Mouse (Mus musculus) liver, embryonic 13.5 days (tissue): ENCODE results near the gene Gm12800. TPM values are rescaled to one million over a fixed set of nuclear protein-coding genes. Genes with fewer than 3 reads are reported as not detected.
"Not testable (repeated sequence)": the region's sequence is repeated elsewhere in the genome, so short reads cannot be mapped to it uniquely, and the experiment has no call there.

Experiments used
- ATAC-seq: fragments of 200-750 bp; cut with Nextera tagmentation; 2 replicates; pipeline ENCODE4 v1.8.0; 2017; ENCODE audit warnings: low read depth, mild to moderate bottlenecking, moderate number of reproducible peaks, moderate library complexity
- DNase-seq: peaks from one replicate; pipeline ENCODE4 v3.0.0; 2022
- H3K27ac ChIP-seq: fragments of 300-500 bp; sonication (generic); 2 replicates; pipeline ENCODE4 v1.5.1; 2015; ENCODE audit warnings: moderate library complexity, mild to moderate bottlenecking, inconsistent platforms
- H3K27me3 ChIP-seq: fragments of 300-500 bp; sonication (generic); 2 replicates; pipeline ENCODE4 v1.6.1; 2015; ENCODE audit warnings: mild to moderate bottlenecking, inconsistent platforms
- H3K36me3 ChIP-seq: fragments of 300-500 bp; sonication (generic); 2 replicates; pipeline ENCODE4 v1.6.1; 2015; ENCODE audit warnings: mild to moderate bottlenecking, inconsistent platforms
- H3K4me1 ChIP-seq: fragments of 300-500 bp; sonication (generic); replicated peaks from 2 replicates; pipeline ENCODE4 v1.6.1; 2015; ENCODE audit warnings: inconsistent platforms
- H3K4me2 ChIP-seq: fragments of 300-500 bp; sonication (generic); 2 replicates; pipeline ENCODE4 v1.6.1; 2015; ENCODE audit warnings: inconsistent platforms, mild to moderate bottlenecking, moderate library complexity
- H3K4me3 ChIP-seq: fragments of 300-500 bp; sonication (generic); replicated peaks from 2 replicates; pipeline ENCODE4 v1.5.1; 2015; ENCODE audit warnings: mild to moderate bottlenecking, inconsistent platforms
- H3K9ac ChIP-seq: fragments of 300-500 bp; sonication (generic); 2 replicates; pipeline ENCODE4 v1.6.1; 2015; ENCODE audit warnings: mild to moderate bottlenecking, inconsistent platforms
- H3K9me3 ChIP-seq: fragments of 300-500 bp; sonication (generic); replicated peaks from 2 replicates; pipeline ENCODE4 v1.6.1; 2016; ENCODE audit warnings: inconsistent platforms
- WGBS: fragments of 180-500 bp; shearing (Covaris S2); methylation state at CpG from one replicate; pipeline ENCODE4 v1.1.7; 2015; ENCODE audit not compliant: insufficient replicate concordance; 5-methylcytosine and 5-hydroxymethylcytosine counted together
- polyA plus RNA-seq: library from polyadenylated mRNA; unstranded; fragments of >200 nt; fragmentation: Nextera tagmentation; extraction: Ambion mirVana; gene quantifications from 2 replicates; pipeline ENCODE4 v1.2.1, GENCODE M21; 2015

The Gm12800 gene
- polyA plus RNA-seq, result not detected in 2 replicates

- not testable (repeated sequence) for H3K4me3 ChIP-seq, ATAC-seq, H3K4me2 ChIP-seq, H3K4me1 ChIP-seq, H3K9me3 ChIP-seq, H3K27me3 ChIP-seq, DNase-seq, H3K36me3 ChIP-seq, H3K27ac ChIP-seq, H3K9ac ChIP-seq
- WGBS, result 58% methylated on average over 2 of the region's 2 CpGs
Measured at GRCm38 (mm10) chr4:101908821-101909220, at the start of gene Gm12800. TSS of gene Gm12800 (plus strand) at chr4:101909121.

- no peak for ATAC-seq
- Histone ChIP-seq H3K36me3 (no peaks in the 10 kb centered on the region), H3K27me3 (no peaks in the 10 kb centered on the region), H3K9ac (no peak overlapping the region), H3K9me3 (no peaks in the 10 kb centered on the region; the same call in 1 of the 2 replicates), H3K4me1 (no peaks in the 10 kb centered on the region), H3K4me2 (no peak overlapping the region), H3K4me3 (no peak overlapping the region), H3K27ac (no peak overlapping the region)
- WGBS, result 32% methylated on average over 5 of the region's 6 CpGs
- no peak for DNase-seq
Measured at GRCm38 (mm10) chr4:101860873-101861272, 48.0 kb upstream of the Gm12800 start.

GRCm38 (mm10) chr4:101862289-101862688, 46.6 kb upstream of the Gm12800 start:
- DNase-seq, result no peak
- Histone ChIP-seq H3K4me1 (no peaks in the 10 kb centered on the region), H3K36me3 (no peaks in the 10 kb centered on the region), H3K27ac (no peak overlapping the region), H3K9me3 (no peaks in the 10 kb centered on the region; the same call in 1 of the 2 replicates), H3K4me2 (no peak overlapping the region), H3K4me3 (no peak overlapping the region), H3K27me3 (no peaks in the 10 kb centered on the region), H3K9ac (no peak overlapping the region)
- ATAC-seq, result no peak
- WGBS, result 56% methylated on average over 6 of the region's 6 CpGs

- H3K27me3 ChIP-seq, DNase-seq, H3K9ac ChIP-seq, H3K4me1 ChIP-seq, H3K4me2 ChIP-seq, H3K27ac ChIP-seq, H3K36me3 ChIP-seq, ATAC-seq, H3K4me3 ChIP-seq, H3K9me3 ChIP-seq: not testable (repeated sequence)
- 60% methylated on average over 2 of the region's 2 CpGs for WGBS
Measured at GRCm38 (mm10) chr4:101872031-101872430, 36.9 kb upstream of the Gm12800 start.

- not testable (repeated sequence) for DNase-seq, H3K4me2 ChIP-seq
- 85% methylated on average over 15 of the region's 15 CpGs for WGBS
Measured at GRCm38 (mm10) chr4:101875687-101876086, 33.2 kb upstream of the Gm12800 start.

GRCm38 (mm10) chr4:101883641-101884040, 25.3 kb upstream of the Gm12800 start:
- Histone ChIP-seq H3K4me1 (no peaks in the 10 kb centered on the region), H3K27me3 (no peaks in the 10 kb centered on the region), H3K9me3 (no peaks in the 10 kb centered on the region), H3K4me2 (no peak overlapping the region), H3K36me3 (no peaks in the 10 kb centered on the region), H3K27ac (no peak overlapping the region), H3K9ac (no peak overlapping the region), H3K4me3 (no peak overlapping the region)
- DNase-seq (no peak), ATAC-seq (no peak)
- 30% methylated on average over 3 of the region's 3 CpGs for WGBS

More at GRCm38 (mm10) chr4:101875687-101876086, 33.2 kb upstream of the Gm12800 start:
- not testable (repeated sequence) for H3K9ac ChIP-seq, H3K4me3 ChIP-seq, ATAC-seq, H3K27me3 ChIP-seq, H3K27ac ChIP-seq, H3K9me3 ChIP-seq, H3K4me1 ChIP-seq, H3K36me3 ChIP-seq

- DNase-seq (no peak), ATAC-seq (no peak)
- no peak overlapping the region for H3K4me2 ChIP-seq
- no peaks in the 10 kb centered on the region for H3K27me3 ChIP-seq
- no peaks in the 10 kb centered on the region for H3K36me3 ChIP-seq
- H3K4me3 ChIP-seq, result no peak overlapping the region
- no peak overlapping the region for H3K9ac ChIP-seq
- no peaks in the 10 kb centered on the region for H3K4me1 ChIP-seq
- no peak overlapping the region for H3K27ac ChIP-seq
- 0 out of 2 replicates have a peak, but pooled peaks cover 3% of the 10 kb centered on the region for H3K9me3 ChIP-seq
Measured at GRCm38 (mm10) chr4:101889377-101889776, 19.5 kb upstream of the Gm12800 start.

GRCm38 (mm10) chr4:101893656-101894420, 15.1 kb upstream of the Gm12800 start, which contains the start of gene C130073F10Rik:
TSS of gene C130073F10Rik (minus strand) at chr4:101893789.
- H3K27me3 ChIP-seq, result no peaks in the 10 kb centered on the region
- no peak within 1 kb of the TSS for H3K27ac ChIP-seq
- H3K9me3 ChIP-seq, result 0 out of 2 replicates have a peak, but pooled peaks cover 3% of the 10 kb centered on the region
- no peaks in the 10 kb centered on the region for H3K36me3 ChIP-seq
- no peak within 1 kb of the TSS for H3K4me3 ChIP-seq
- H3K9ac ChIP-seq, result no peak within 1 kb of the TSS
- ATAC-seq (no peak), DNase-seq (no peak)
- H3K4me2 ChIP-seq, result no peak within 1 kb of the TSS
- H3K4me1 ChIP-seq, result no peaks in the 10 kb centered on the region
- WGBS, result 60% methylated on average over 7 of the region's 7 CpGs

- not testable (repeated sequence) for H3K27me3 ChIP-seq, H3K27ac ChIP-seq, H3K4me2 ChIP-seq, H3K9ac ChIP-seq, ATAC-seq, H3K36me3 ChIP-seq, DNase-seq, H3K9me3 ChIP-seq, H3K4me3 ChIP-seq, H3K4me1 ChIP-seq
- WGBS, result 26% methylated on average over 2 of the region's 2 CpGs
Measured at GRCm38 (mm10) chr4:101940107-101940506, 31.2 kb downstream of the Gm12800 start, which contains the start of gene Gm12794. TSS of gene Gm12794 (plus strand) at chr4:101940407.

Other genes starting within 250 kb of the Gm12800 start
- gene Lepr, start 191.7 kb upstream of the Gm12800 start, polyA plus RNA-seq, result 0.50 and 0.66 TPM in 2 replicates
- gene B020004J07Rik, start 65.1 kb upstream of the Gm12800 start, polyA plus RNA-seq, result not detected in 2 replicates
- not detected in 2 replicates for gene C130073F10Rik, start 15.3 kb upstream of the Gm12800 start, polyA plus RNA-seq
- gene Gm12794, start 31.3 kb downstream of the Gm12800 start, polyA plus RNA-seq, result not detected in 2 replicates
- not detected in 2 replicates for gene Gm12790, start 71.9 kb downstream of the Gm12800 start, polyA plus RNA-seq
- not detected in 2 replicates for gene Gm12789, start 77.5 kb downstream of the Gm12800 start, polyA plus RNA-seq
- gene Pde4b, start 178.4 kb downstream of the Gm12800 start, polyA plus RNA-seq, result 2.2 and 3.2 TPM in 2 replicates